Mouse (Mus musculus) neural tube, embryonic 10.5 days (tissue): ENCODE measurements around the gene Cdsn.
A peak's percentile ranks its signal among the peaks of the same experiment; 100 is the strongest.
"Not testable (repeated sequence)": the region's sequence is repeated elsewhere in the genome, so short reads cannot be mapped to it uniquely, and the experiment has no call there.

Experiments used
- DNase-seq: peaks from one replicate; pipeline ENCODE4 v3.0.0-alpha.2; 2017; ENCODE audit warnings: low spot score; ENCODE audit errors: extremely low spot score

Gene Cdsn

GRCm38 (mm10) chr17:35551881-35552414, at the start of gene Cdsn:
TSS of gene Cdsn (plus strand) at chr17:35552128.
- DNase-seq: no peak

DNA sequence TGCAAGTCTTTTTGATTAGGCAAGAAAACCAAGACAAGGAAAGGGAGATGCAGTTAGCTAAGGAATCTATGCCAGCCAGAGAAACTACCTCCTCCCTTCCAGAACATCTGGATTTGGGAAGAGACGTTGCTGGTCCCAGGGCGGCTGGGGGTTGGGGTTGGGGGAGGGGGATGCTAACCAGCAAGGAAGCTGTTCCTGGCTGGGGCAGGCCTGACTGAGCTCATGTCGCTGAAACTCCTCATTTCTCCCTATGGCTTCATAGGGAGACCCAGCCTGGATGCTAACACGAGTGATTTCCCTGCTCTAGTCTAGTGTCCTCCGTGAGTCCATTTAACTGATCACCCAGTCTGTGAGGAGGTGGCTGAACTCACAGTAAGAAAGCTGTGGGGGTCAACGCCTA, 49.7 kb upstream of the Cdsn start:
- DNase-seq: no peak

GRCm38 (mm10) chr17:35502762-35503161, 49.2 kb upstream of the Cdsn start:
- no peak for DNase-seq

DNA sequence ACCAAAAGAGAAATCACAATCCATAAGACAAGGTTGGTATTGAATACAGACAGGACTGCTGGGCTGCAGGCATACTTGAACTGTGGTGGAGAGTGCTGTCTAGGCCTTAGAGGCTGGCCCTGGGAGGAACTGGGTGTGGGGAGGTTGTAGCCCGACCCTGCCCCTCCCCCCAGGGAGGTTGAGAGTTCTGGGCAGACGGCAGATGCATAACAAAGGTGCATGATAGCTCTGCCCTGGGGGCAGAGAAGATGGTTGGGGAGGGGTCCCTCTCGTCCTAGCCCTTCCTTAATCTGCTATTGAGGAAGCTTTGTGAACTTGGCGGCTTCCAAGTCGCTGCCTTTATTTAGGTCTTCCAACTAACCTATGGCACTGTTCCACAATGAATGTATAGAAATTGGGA, 48.1 kb upstream of the Cdsn start:
- no peak for DNase-seq

- no peak for DNase-seq
Measured at GRCm38 (mm10) chr17:35504628-35505481, 47.1 kb upstream of the Cdsn start.

GRCm38 (mm10) chr17:35505776-35506175, 46.2 kb upstream of the Cdsn start, which contains the start of gene Pou5f1:
TSS of gene Pou5f1 (plus strand) at chr17:35506018.
- DNase-seq: no peak

- DNase-seq: no peak
Measured at GRCm38 (mm10) chr17:35506881-35507280, 45.0 kb upstream of the Cdsn start.

GRCm38 (mm10) chr17:35507556-35508260, 44.2 kb upstream of the Cdsn start:
- DNase-seq: no peak

- DNase-seq: not testable (repeated sequence)
Measured at GRCm38 (mm10) chr17:35508279-35508678, 43.6 kb upstream of the Cdsn start.

GRCm38 (mm10) chr17:35509284-35509683, 42.6 kb upstream of the Cdsn start:
- no peak for DNase-seq

- DNase-seq: no peak
Measured at GRCm38 (mm10) chr17:35512916-35513626, 38.9 kb upstream of the Cdsn start.

GRCm38 (mm10) chr17:35513886-35514285, 38.0 kb upstream of the Cdsn start:
- DNase-seq: peak; percentile 89

GRCm38 (mm10) chr17:35514756-35515155, 37.2 kb upstream of the Cdsn start:
- peak; percentile 42 for DNase-seq

DNA sequence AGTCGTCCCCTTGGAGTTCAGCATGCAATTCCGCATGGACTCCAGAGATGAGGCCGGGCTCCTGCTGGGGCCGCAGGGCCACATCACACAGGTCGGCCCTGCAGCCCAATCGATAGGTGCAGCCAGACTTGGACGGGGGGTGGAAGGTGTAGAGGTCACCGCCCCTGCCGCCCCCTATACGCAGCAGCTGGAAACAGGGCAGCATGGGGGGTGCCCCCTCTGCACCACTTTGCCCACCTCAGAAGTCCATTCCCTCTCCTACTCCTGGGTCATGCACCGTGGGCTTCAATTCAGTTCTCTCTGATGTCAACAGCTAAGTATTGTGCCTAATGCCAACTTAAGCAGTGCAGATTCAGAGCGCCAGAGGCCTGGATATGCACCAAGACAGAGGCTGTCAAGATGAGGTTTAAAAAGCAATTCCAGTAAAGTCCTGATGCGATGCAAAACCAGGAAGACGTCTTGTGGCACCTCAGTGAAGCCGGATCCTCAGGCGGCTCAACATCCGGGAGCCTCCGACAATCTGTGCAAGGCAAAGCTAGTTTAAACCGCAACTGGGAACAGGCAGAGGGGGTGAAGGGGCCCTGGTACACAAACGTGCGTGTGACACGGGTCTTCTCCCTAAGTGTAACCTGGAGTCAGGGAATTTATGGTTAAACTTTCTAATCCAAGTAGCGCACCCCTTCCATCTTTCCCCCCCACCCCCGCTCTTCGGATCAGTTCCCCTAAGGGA, 35.9 kb upstream of the Cdsn start:
- no peak for DNase-seq

GRCm38 (mm10) chr17:35516652-35517500, 35.1 kb upstream of the Cdsn start, which contains the start of the genes Tcf19 and Cchcr1:
TSS of gene Tcf19 (minus strand) at chr17:35516824.
TSS of gene Cchcr1 (plus strand) at chr17:35517100.
- DNase-seq: peak; percentile 96

DNA sequence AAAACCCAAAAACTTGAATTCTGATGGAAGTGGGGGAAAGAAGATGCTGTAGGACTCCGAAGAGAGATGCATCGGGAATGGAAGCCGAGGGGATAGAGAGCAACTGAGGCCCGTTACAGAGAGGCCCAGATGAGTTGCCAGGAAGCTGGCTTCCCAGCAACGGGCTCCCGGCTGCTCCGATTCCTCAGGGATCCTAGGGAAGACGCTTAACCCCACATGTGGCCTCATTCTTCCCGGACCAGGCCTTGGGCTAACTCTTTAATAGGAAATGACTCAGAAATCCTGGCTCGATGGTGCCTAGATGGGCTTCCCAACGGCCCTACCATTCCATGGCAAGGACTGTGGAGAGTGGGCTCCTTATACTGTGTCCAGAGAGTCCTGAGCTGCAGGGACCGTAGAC, 34.4 kb upstream of the Cdsn start:
- DNase-seq: peak; percentile 36

GRCm38 (mm10) chr17:35524354-35524753, 27.6 kb upstream of the Cdsn start:
- no peak for DNase-seq

DNA sequence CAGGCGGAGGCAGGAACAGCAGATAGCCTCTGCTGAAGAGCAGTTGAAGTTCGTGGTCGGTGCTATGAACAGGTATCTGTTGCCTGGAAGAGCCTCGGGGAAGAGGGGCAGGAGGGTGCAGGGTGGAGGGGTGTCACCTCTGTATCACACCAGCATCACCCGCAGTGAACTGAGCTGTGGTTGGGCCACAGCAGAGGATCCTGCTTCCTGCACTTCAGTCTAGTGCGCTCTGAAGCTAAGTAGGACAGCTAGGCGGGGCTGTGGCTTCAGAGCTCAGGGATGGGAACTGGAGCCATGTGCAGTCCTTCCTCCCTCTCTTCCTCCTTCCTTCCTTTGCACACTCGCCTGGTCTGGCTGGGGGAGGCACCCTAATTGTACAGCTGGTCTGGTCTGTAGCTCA, 25.3 kb upstream of the Cdsn start:
- no peak for DNase-seq

GRCm38 (mm10) chr17:35532360-35532759, 19.6 kb upstream of the Cdsn start:
- no peak for DNase-seq

DNA sequence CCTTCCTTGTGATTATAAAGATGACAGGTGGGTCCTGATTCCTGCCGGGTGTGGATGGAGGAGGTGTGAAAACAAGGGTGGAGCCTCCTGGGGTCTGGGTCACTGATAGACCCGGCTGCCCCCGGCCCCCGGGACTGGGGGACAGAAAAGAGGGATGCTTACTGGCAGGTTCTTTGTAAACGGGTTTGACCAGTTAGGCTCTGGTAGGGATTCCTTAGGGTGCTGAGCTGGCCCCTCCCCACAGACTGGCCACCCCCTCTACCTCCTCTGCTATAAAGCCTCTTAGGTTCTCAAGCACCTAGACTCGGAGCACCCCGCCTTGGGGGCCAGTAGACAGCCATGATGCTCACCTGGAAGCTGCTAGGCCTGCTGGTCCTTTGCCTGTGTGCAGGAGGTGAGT, 19.0 kb upstream of the Cdsn start, which contains the start of gene Psors1c2:
Psors1c2 (plus strand) TSS at position 301 of the 400 bp plus-strand sequence.
- no peak for DNase-seq
